Mouse (Mus musculus) liver, embryonic 13.5 days (tissue): ENCODE data around the gene Lrrc8c. TPM values are rescaled to one million over a fixed set of nuclear protein-coding genes. Genes with fewer than 3 reads are reported as not detected.

Experiments used
- ATAC-seq: fragments of 200-750 bp; cut with Nextera tagmentation; 2 replicates; pipeline ENCODE4 v1.8.0; 2017; ENCODE audit warnings: low read depth, mild to moderate bottlenecking, moderate number of reproducible peaks, moderate library complexity
- DNase-seq: peaks from one replicate; pipeline ENCODE4 v3.0.0; 2022
- H3K27ac ChIP-seq: fragments of 300-500 bp; sonication (generic); 2 replicates; pipeline ENCODE4 v1.5.1; 2015; ENCODE audit warnings: moderate library complexity, mild to moderate bottlenecking, inconsistent platforms
- H3K27me3 ChIP-seq: fragments of 300-500 bp; sonication (generic); 2 replicates; pipeline ENCODE4 v1.6.1; 2015; ENCODE audit warnings: mild to moderate bottlenecking, inconsistent platforms
- H3K36me3 ChIP-seq: fragments of 300-500 bp; sonication (generic); 2 replicates; pipeline ENCODE4 v1.6.1; 2015; ENCODE audit warnings: mild to moderate bottlenecking, inconsistent platforms
- H3K4me1 ChIP-seq: fragments of 300-500 bp; sonication (generic); replicated peaks from 2 replicates; pipeline ENCODE4 v1.6.1; 2015; ENCODE audit warnings: inconsistent platforms
- H3K4me2 ChIP-seq: fragments of 300-500 bp; sonication (generic); 2 replicates; pipeline ENCODE4 v1.6.1; 2015; ENCODE audit warnings: inconsistent platforms, mild to moderate bottlenecking, moderate library complexity
- H3K4me3 ChIP-seq: fragments of 300-500 bp; sonication (generic); replicated peaks from 2 replicates; pipeline ENCODE4 v1.5.1; 2015; ENCODE audit warnings: mild to moderate bottlenecking, inconsistent platforms
- H3K9ac ChIP-seq: fragments of 300-500 bp; sonication (generic); 2 replicates; pipeline ENCODE4 v1.6.1; 2015; ENCODE audit warnings: mild to moderate bottlenecking, inconsistent platforms
- H3K9me3 ChIP-seq: fragments of 300-500 bp; sonication (generic); replicated peaks from 2 replicates; pipeline ENCODE4 v1.6.1; 2016; ENCODE audit warnings: inconsistent platforms
- WGBS: fragments of 180-500 bp; shearing (Covaris S2); methylation state at CpG from one replicate; pipeline ENCODE4 v1.1.7; 2015; ENCODE audit not compliant: insufficient replicate concordance; 5-methylcytosine and 5-hydroxymethylcytosine counted together
- polyA plus RNA-seq: library from polyadenylated mRNA; unstranded; fragments of >200 nt; fragmentation: Nextera tagmentation; extraction: Ambion mirVana; gene quantifications from 2 replicates; pipeline ENCODE4 v1.2.1, GENCODE M21; 2015

Gene Lrrc8c
- polyA plus RNA-seq, 1 experiment from 2014 or later: 17.5 TPM

DNA sequence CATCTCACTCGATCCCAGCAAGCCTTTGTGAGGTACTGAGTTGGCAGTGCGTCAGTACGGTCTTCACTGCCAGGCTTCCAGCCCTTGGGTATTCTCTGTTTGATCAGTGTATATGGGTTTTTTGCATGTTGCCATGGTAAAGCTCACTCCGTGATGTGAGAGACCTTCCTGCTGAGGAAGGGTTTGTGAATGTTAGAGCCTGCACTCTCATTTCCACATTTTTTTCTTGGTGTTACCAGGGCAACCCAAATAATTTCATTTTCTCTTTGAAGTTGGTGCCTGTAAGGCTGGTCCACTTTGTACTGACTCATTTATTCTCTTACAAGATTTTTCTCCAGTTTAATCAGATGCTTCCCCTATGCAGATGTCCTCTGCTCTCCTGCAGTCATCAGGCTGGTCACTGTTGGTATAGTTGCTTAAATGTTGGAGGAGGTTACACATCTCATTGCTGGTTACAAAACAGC is 38.6 kb downstream of the Lrrc8c start:
- Histone ChIP-seq H3K4me1 (peaks cover 9% of the 10 kb centered on the region; the same call in 1 of the 2 replicates), H3K4me3 (no peak overlapping the region), H3K4me2 (no peak overlapping the region), H3K36me3 (peaks cover 32% of the 10 kb centered on the region), H3K27ac (no peak overlapping the region), H3K9me3 (peaks cover 4% of the 10 kb centered on the region; the same call in 1 of the 2 replicates), H3K27me3 (no peaks in the 10 kb centered on the region), H3K9ac (no peak overlapping the region)
- WGBS: 84% methylated on average over 4 of the region's 4 CpGs
- DNase-seq (no peak), ATAC-seq (no peak)

- Histone ChIP-seq H3K9ac (no peak overlapping the region), H3K4me3 (no peak overlapping the region), H3K9me3 (peaks cover 4% of the 10 kb centered on the region; the same call in 1 of the 2 replicates), H3K4me2 (no peak overlapping the region), H3K4me1 (peaks cover 9% of the 10 kb centered on the region; the same call in 1 of the 2 replicates), H3K27ac (no peak overlapping the region), H3K36me3 (peaks cover 30% of the 10 kb centered on the region), H3K27me3 (no peaks in the 10 kb centered on the region)
- 81% methylated on average over 4 of the region's 4 CpGs for WGBS
- ATAC-seq: no peak
- no peak for DNase-seq
These were observed 39.3 kb downstream of the Lrrc8c start for GRCm38 (mm10) chr5:105558517-105558916.

- Histone ChIP-seq H3K9me3 (peaks cover 4% of the 10 kb centered on the region; the same call in 1 of the 2 replicates), H3K4me3 (no peak overlapping the region), H3K4me1 (peaks cover 43% of the 10 kb centered on the region), H3K9ac (no peak overlapping the region), H3K27me3 (no peaks in the 10 kb centered on the region), H3K27ac (peak overlapping the region; percentile 73), H3K4me2 (no peak overlapping the region), H3K36me3 (peaks cover 21% of the 10 kb centered on the region)
- DNase-seq (no peak), ATAC-seq (no peak)
These were observed 42.7 kb downstream of the Lrrc8c start for GRCm38 (mm10) chr5:105561926-105562325.

GRCm38 (mm10) chr5:105564761-105565160 is 45.6 kb downstream of the Lrrc8c start:
- Histone ChIP-seq H3K36me3 (peaks cover 11% of the 10 kb centered on the region), H3K4me2 (peak overlapping the region; percentile 52), H3K4me1 (peaks cover 66% of the 10 kb centered on the region), H3K27me3 (no peaks in the 10 kb centered on the region), H3K9me3 (no peaks in the 10 kb centered on the region), H3K9ac (peak overlapping the region; percentile 63), H3K4me3 (no peak overlapping the region), H3K27ac (peak overlapping the region; percentile 97)
- 54% methylated on average over 4 of the region's 4 CpGs for WGBS
- peak; percentile 45 for ATAC-seq
- peak; percentile 48 for DNase-seq

- WGBS: 12% methylated on average over 4 of the region's 4 CpGs
- Histone ChIP-seq H3K27me3 (no peaks in the 10 kb centered on the region), H3K4me1 (peaks cover 68% of the 10 kb centered on the region), H3K9ac (peak overlapping the region; percentile 63), H3K4me2 (peak overlapping the region; percentile 52), H3K36me3 (peaks cover 4% of the 10 kb centered on the region), H3K9me3 (no peaks in the 10 kb centered on the region), H3K4me3 (0 out of 2 replicates have a peak overlapping the region, but pooled peaks have one; percentile 10), H3K27ac (peak overlapping the region; percentile 97)
- ATAC-seq (peak; percentile 98), DNase-seq (peak; percentile 84)
These were observed 46.6 kb downstream of the Lrrc8c start for GRCm38 (mm10) chr5:105565824-105566223.

- H3K9ac ChIP-seq: peak overlapping the region; percentile 39; the same call in 1 of the 2 replicates
- no peak overlapping the region for H3K4me3 ChIP-seq
- no peak for DNase-seq
- no peak overlapping the region for H3K4me2 ChIP-seq
- H3K9me3 ChIP-seq: no peaks in the 10 kb centered on the region
- no peak for ATAC-seq
- peak overlapping the region; percentile 97 for H3K27ac ChIP-seq
- H3K36me3 ChIP-seq: no peaks in the 10 kb centered on the region; the same call in 1 of the 2 replicates
- H3K27me3 ChIP-seq: no peaks in the 10 kb centered on the region
- peaks cover 75% of the 10 kb centered on the region for H3K4me1 ChIP-seq
- WGBS: 82% methylated on average over 7 of the region's 7 CpGs
These were observed 47.7 kb downstream of the Lrrc8c start for GRCm38 (mm10) chr5:105566852-105567412.

DNA sequence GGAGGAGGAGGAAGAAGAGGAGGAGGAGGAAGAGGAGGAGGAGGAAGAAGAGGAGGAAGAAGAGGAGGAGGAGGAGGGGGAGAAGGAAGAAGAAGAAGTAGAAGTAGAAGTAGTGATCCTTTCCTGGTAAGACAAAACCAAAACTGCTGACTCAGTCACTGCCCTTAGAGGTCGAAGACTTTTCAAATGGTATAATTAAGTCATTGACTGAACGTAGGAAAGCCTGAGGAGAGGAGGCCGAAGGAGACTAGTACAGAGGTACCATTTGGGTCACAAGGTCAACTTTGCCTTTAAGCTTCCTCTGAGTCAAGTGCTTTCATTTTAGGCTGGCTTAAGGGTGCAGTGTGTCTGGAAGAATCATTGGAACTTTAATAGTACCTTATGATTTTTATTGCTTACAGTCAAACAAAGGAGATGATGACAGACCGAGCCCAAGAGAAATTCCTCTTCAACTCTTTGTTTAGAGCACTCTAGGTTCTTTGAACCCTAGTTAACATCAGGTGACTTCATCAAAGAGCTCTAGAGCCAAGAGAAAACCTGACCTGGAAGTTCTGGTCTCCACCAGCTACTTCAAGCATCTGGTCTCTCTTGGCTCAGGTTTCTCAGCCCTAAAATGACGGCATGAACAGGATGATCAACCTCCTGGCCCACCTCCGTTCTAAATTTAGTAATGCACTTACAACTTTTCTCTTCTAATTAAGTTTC is 49.0 kb downstream of the Lrrc8c start:
- Histone ChIP-seq H3K4me3 (no peak overlapping the region), H3K9me3 (no peaks in the 10 kb centered on the region), H3K9ac (peak overlapping the region; percentile 6; the same call in 1 of the 2 replicates), H3K4me1 (peaks cover 82% of the 10 kb centered on the region), H3K36me3 (no peaks in the 10 kb centered on the region; the same call in 1 of the 2 replicates), H3K27me3 (no peaks in the 10 kb centered on the region), H3K4me2 (no peak overlapping the region), H3K27ac (peak overlapping the region; percentile 62)
- DNase-seq: no peak
- no peak for ATAC-seq
- 78% methylated on average over 6 of the region's 6 CpGs for WGBS

GRCm38 (mm10) chr5:105569168-105569567 is 50.0 kb downstream of the Lrrc8c start:
- no peak for DNase-seq
- no peak overlapping the region for H3K9ac ChIP-seq
- peaks cover 84% of the 10 kb centered on the region for H3K4me1 ChIP-seq
- peaks cover 5% of the 10 kb centered on the region; the same call in 1 of the 2 replicates for H3K36me3 ChIP-seq
- no peak overlapping the region for H3K4me3 ChIP-seq
- ATAC-seq: no peak
- H3K9me3 ChIP-seq: no peaks in the 10 kb centered on the region
- H3K4me2 ChIP-seq: no peak overlapping the region
- H3K27me3 ChIP-seq: no peaks in the 10 kb centered on the region
- peak overlapping the region; percentile 25; the same call in 1 of the 2 replicates for H3K27ac ChIP-seq
- WGBS: 72% methylated on average over 2 of the region's 2 CpGs

DNA sequence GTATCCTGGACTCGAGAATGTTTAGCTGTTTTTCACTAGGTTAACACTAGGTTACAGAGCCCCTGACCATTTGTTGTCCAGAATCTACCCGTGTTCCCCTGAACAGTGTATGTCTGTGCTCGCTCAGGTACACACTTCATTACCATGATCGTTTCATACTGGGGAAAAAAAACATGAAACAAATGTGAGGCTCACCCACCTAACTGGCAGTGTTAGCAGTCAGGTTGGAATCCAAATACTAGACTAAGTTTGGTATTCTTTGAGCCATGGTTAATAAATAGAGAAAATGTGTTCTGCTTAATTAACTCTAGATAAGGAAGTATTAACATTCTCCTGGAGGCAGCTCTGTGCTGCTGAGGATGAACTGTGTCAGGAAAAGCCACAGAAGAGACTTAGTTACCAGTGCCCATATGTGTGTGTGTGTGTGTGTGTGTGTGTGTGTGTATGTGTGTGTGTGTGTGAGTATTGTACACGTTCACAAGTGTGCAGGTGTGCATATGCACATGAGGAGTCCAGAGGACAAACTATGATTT is 53.0 kb downstream of the Lrrc8c start:
- ATAC-seq (no peak), DNase-seq (no peak)
- Histone ChIP-seq H3K27me3 (no peaks in the 10 kb centered on the region), H3K4me2 (no peak overlapping the region), H3K9me3 (no peaks in the 10 kb centered on the region), H3K9ac (no peak overlapping the region), H3K36me3 (peaks cover 11% of the 10 kb centered on the region; the same call in 1 of the 2 replicates), H3K4me3 (no peak overlapping the region), H3K4me1 (peaks cover 83% of the 10 kb centered on the region), H3K27ac (peak overlapping the region; percentile 35; the same call in 1 of the 2 replicates)
- 72% methylated on average over 5 of the region's 5 CpGs for WGBS

GRCm38 (mm10) chr5:105572876-105573275 is 53.7 kb downstream of the Lrrc8c start:
- Histone ChIP-seq H3K4me1 (peaks cover 81% of the 10 kb centered on the region), H3K9me3 (no peaks in the 10 kb centered on the region), H3K9ac (no peak overlapping the region), H3K4me3 (no peak overlapping the region), H3K27ac (peak overlapping the region; percentile 35), H3K36me3 (peaks cover 13% of the 10 kb centered on the region; the same call in 1 of the 2 replicates), H3K27me3 (no peaks in the 10 kb centered on the region), H3K4me2 (no peak overlapping the region)
- DNase-seq: no peak
- no peak for ATAC-seq
- 74% methylated on average over 7 of the region's 7 CpGs for WGBS

DNA sequence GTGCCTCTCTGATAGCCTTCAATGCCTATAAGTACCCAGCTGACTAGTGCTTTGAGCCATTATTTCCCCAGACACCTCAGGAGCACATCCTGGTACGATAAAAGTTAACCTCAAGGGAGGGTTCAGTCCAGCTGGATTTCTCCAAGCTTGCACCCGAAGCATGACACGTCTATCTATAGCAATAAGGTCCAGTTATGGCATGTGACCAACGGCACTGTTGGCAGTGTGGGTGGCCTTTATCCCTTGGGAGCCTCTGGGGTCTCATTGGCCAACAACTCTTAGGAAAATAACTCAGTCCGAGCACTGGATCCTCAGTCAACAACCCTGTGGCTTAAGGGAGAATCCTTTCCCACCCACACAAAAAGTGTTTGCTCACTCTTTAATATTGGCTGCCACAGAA is 55.6 kb downstream of the Lrrc8c start:
- H3K4me3 ChIP-seq: no peak overlapping the region
- peak overlapping the region; percentile 65 for H3K9ac ChIP-seq
- H3K4me1 ChIP-seq: peaks cover 65% of the 10 kb centered on the region
- H3K9me3 ChIP-seq: no peaks in the 10 kb centered on the region
- peaks cover 22% of the 10 kb centered on the region for H3K36me3 ChIP-seq
- peak overlapping the region; percentile 93 for H3K27ac ChIP-seq
- ATAC-seq: no peak
- no peak for DNase-seq
- WGBS: 78% methylated on average over 5 of the region's 5 CpGs
- no peaks in the 10 kb centered on the region for H3K27me3 ChIP-seq
- peak overlapping the region; percentile 44 for H3K4me2 ChIP-seq
